Mouse (Mus musculus) brain, embryonic 14.5 days (tissue): ENCODE data around the gene Clcn6.

Source experiments
- CTCF ChIP-seq: fragments of 200-500 bp; IDR thresholded peaks from 2 replicates; pipeline ENCODE4 v1.5.1; 2012; ENCODE audit warnings: inconsistent platforms, mild to moderate bottlenecking, moderate library complexity, borderline replicate concordance; ENCODE audit not compliant: insufficient read depth, insufficient read length; ENCODE audit errors: extremely low read depth
- POLR2A ChIP-seq: fragments of 200-500 bp; IDR thresholded peaks from 2 replicates; pipeline ENCODE4 v1.6.1; 2012; ENCODE audit warnings: mild to moderate bottlenecking, inconsistent platforms, borderline replicate concordance; ENCODE audit not compliant: poor library complexity, insufficient read depth, insufficient read length, severe bottlenecking; ENCODE audit errors: extremely low read depth

DNA sequence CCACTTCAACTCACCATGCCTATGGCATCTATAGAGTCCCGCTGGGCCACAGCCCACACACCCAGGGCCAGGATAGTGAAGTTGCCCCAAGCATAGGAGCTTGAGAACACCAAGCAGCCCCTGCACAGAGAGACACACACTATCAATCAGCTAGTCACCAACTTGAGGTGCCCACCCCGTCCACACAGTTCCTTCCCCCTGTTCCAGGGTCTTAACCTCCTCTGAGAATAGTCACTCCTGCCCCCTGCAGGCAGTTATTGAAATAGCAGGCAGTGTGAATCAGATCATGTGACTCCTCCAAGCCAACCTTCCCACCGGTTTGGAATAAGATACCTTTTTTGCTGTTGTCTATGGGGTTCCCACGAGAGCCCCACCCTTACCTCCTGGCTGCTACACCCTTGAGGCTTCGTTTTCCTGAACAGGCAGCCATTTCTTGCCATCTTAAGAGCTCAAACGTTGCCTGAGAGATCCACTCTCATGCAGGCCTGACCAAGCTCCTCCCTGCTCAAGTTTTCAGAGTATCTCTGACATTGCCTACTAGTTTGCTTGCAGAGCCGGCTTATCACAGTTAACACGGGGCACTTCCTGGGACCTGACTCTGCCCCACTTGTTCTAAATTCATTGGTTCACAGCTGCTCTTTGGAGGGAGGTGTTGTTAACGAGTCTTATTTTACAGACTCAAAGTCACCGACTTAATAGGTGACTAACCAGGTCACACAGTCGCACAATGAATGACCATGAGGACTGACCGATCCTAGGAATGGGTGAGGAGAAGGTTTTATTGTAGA is 43.8 kb upstream of the Clcn6 start:
- TF ChIP-seq POLR2A (no peak), CTCF (peak; percentile 58; the same call in 1 of the 2 replicates)
